Mouse (Mus musculus) mesoderm, embryonic 11.5 days (tissue): ENCODE results near the gene Rab44.

ENCODE experiments used
- DNase-seq: peaks from one replicate; pipeline ENCODE4 v3.0.0-alpha.2; 2012; ENCODE audit warnings: low read depth, low spot score

Rab44 gene

GRCm38 (mm10) chr17:29129341-29129740, 15.4 kb downstream of the Rab44 start:
- DNase-seq = no peak

DNA sequence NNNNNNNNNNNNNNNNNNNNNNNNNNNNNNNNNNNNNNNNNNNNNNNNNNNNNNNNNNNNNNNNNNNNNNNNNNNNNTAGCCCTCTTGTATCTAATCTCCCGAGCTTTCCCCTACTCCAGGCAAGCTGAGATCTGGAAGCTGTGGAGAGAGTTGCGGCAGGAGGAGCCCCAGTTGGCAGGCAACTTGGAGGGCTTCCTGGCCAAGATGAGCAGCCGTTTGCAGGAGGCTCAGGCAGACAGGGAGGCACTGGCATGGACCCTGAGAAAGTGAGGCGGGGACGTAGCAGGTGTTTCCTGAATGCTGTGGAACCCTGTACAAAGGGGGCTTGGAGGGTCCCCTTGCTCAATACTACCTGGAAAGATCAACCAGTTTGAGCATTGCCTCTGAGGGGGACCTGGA, 21.1 kb downstream of the Rab44 start:
- DNase-seq = no peak

DNA sequence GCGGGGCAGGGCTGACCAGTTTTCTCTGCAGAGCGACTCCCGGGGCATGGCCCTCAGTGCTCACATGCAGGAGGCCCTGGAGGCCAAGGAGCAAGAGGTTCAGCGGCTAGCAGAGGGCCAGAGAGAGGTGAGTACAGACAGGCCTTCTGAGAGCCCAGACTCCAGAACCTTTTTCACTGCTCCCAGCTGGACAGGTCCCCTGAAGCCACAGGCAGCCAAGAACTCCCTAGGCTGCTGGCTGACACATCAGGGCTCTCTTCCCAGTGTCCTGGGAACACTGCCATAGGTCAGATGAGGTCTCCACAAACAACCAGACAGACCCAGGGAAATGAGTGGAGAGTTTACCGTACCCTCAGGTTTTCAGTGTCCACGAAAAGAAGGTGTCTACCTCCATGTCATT, 22.3 kb downstream of the Rab44 start:
- DNase-seq = no peak

DNA sequence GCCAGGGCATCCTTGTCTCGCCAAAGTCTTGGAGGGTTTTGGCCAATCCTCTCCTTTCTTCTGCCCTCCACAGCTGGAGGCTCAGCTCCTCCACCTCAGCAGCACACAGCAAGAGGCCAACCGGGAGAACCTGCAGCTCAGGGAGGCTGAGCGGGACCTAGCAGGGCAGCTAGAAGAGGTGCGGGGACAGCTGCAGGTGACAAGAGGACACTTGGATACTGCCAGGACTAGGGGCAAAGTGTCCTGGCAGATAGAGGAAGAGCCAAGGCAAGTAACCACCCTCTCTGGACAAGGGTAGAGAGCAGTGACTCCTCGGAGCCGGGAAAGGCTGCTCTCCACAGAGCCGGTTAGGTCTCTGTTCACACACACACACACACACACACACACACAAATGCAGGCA, 24.0 kb downstream of the Rab44 start:
- no peak for DNase-seq

DNA sequence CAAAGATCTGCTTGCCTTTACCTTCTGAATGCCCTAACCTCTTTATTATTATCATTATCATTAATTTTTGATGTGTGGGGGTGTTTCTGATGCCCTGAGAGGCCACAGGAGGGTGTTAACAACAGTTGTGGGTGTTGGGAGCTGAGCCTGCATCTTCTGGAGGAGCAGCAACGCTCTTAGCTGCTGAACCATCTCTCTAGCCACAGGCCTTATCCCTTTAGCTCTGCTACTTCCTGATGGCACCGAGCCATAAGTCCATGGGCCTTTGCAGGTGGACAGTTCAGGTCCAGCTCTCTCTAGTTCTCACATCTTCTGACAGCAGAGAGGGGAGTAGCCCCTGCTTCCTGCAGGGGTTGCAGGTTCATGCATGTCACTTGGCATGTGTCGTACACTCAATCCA, 27.6 kb downstream of the Rab44 start:
- DNase-seq = no peak

DNA sequence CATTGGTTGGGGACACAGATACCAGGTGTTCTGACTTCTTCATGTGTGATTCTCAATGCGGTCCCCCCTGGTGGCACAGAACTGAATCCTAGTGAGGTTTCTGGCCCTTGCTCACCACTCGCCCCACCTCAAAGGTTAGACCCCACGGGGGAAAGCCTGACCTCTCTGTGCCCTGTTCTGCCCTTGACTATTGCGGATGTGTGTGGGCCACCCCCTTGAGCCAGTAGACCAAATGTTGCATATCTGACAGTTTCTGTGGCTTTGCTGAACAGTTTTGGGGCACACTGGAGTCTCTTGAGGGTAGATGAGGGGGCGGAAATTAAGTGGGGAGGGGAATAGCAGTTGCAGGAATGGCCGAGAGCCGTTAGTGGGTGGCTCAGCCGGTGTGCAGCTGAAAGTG, 29.3 kb downstream of the Rab44 start:
- DNase-seq = no peak

DNA sequence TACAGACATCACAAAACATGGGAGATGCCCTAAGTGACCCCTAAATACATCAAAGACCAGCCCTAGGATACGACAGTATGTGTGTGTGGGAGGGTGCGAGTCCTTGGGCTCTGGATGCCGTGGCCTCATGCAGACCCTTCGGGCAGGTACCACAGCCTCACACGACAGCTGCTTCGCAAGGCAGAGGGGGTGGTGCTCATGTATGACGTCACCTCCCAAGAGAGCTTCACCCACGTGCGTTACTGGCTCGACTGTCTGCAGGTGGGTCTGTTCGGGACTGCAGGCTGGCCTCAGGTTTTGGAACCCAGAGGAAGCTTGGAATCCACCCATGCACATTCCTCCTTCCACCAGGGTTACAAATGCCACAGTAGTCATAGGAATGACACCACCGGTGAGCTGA, 31.2 kb downstream of the Rab44 start:
- no peak for DNase-seq

- no peak for DNase-seq
Observed at GRCm38 (mm10) chr17:29147273-29147672, 33.3 kb downstream of the Rab44 start.

DNA sequence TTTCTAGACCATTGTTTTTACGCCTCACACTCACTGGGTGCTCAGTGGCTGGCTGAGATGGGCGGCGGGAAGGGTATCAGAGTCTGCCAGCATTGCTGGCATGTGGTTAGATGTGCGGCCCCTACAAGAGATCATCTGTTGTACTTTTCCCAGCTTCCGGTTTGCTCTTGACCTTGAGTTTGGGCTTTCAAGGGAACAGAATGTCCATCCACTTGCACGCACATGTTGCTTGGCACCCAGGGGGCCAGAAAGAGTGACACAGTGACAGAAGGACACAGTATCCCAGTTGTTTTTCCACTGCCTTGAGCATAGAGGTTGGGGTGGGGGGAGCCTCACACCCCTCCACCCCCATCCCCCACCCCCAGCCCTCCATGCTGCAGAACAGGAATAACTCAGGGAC, 33.8 kb downstream of the Rab44 start:
- DNase-seq = no peak

- no peak for DNase-seq
Observed at GRCm38 (mm10) chr17:29149766-29150165, 35.8 kb downstream of the Rab44 start.

- DNase-seq = no peak
Observed at GRCm38 (mm10) chr17:29152547-29152946, 38.6 kb downstream of the Rab44 start.

GRCm38 (mm10) chr17:29154247-29154646, 40.3 kb downstream of the Rab44 start:
- no peak for DNase-seq

- DNase-seq = no peak
Observed at GRCm38 (mm10) chr17:29155355-29156135, 41.6 kb downstream of the Rab44 start.

DNA sequence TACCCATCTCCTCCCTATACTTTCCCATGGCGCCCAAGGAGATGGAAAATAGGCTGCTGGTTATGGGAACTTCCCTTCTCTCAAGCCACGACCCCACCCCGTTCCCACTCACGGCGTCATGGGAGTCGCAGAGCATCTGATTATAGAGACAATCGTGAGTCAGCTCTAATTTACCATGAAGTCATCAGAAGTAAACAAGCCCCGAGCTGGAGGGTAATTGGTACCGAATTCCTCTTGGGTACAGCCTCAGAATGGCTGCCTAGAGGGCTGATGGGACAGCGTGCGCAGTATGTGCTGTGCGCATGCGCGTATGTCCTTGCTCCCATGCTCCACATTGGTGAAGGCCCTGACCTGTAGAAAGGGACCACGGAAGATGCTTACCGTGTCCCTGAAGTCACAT, 42.5 kb downstream of the Rab44 start:
- no peak for DNase-seq

- no peak for DNase-seq
Observed at GRCm38 (mm10) chr17:29156866-29157265, 42.9 kb downstream of the Rab44 start.

- no peak for DNase-seq
Observed at GRCm38 (mm10) chr17:29158899-29159298, 45.0 kb downstream of the Rab44 start.

DNA sequence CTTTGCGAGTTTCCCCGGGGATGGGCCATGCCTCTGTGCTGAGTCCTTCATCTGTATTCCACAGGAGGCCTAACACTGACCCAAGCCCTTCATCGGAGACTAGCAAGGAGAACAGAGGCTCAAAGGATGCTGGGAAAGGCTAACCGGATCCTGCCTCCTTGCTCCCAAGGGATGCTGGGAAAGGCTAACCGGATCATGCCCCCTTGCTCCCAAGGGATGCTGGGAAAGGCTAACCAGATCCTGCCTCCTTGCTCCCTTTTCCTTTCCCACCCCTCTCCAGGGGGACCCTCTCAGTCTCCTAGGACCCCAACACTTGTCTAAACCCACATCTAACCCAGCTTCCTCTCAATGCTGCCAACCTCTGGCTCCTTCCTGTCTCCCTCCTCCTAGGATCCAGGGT, 45.4 kb downstream of the Rab44 start:
- no peak for DNase-seq

- DNase-seq = no peak
Observed at GRCm38 (mm10) chr17:29159743-29160455, 46.0 kb downstream of the Rab44 start.

DNA sequence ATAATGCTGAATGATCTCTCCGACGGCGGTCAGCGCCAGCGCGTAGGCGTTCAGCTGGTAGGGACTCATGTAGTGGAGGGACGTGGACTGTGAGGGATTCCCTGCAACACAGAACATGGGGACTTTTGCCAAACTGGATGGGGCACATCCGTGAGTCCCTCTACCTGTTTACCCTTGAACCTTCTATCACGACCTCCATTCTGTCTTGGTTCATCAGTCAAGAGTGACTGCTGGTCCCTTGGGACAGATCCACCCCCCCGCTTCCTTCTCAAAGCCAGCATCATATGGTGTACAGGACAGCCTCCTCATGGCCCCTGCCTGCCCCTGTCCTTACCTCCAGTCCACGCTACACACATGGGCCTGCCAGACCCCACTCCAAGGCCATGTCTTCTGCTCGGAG, 48.4 kb downstream of the Rab44 start:
- DNase-seq = no peak

DNA sequence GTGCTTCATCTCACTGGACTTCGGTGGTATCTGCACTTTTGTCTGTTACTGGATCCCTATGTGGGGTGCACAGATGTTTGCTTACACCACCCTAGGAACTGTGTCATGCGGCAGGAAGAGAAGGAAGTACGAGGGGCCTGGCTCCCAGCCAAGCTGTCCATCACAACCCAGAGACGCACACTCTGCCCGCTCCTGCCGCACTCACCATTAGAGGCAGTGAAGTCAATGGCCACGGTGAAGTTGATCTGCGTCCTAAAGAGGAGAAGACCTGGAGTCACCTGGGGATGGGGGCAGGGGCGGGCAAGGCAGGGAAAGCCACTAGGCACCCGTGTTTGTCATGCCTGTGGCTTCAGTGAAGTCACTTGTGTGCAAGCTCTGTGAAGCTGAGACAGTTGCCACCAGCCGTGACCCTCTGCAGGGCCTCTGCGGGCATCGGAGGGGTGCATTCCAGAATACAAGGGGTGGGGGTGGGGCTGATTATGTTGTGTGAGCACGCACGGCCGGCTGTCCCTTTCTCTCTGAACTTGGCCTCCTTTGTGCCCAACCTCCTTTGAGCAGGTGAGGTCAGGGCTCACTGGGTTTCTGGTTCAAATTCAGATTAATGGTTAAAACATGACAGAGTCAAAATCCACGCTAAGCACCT, 50.6 kb downstream of the Rab44 start:
- DNase-seq = peak; percentile 37

GRCm38 (mm10) chr17:29165452-29165851, 51.5 kb downstream of the Rab44 start:
- DNase-seq = no peak

DNA sequence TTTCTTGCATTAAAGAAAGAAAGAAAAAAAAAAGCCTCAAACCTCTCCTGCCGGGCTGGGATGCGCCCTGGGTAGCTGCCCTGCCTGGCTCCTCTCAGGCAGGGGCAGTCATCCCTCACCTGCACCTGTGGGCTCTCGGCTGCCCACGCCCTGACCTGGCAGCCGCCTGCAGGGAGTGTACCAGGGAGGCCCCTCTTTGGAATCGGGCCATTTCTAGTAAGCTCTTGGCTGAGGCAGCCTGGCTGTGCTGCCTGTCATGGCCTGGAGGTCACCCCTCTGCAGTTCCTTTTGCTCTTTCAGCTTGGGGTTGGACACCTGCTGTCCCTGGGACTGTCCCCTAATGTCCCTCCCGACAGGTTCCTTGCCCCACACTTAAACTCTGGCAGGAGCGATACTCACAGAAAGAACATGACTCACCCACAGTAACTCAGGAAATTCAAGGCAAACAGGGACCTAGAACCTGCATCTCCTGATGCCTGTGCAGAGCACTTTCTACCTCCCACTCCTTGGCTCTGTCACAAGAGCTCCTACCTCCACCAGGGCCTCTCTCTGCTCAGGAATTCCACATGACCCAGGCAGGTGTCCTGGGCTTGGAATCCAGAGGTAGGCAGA, 52.1 kb downstream of the Rab44 start:
- DNase-seq = no peak
